Mouse (Mus musculus) CD8-positive naive resting alpha-beta T cell, adult 2 months (primary cell): Measurements from ENCODE around the gene Jph4.
A peak's percentile ranks its signal among the peaks of the same experiment; 100 is the strongest.

ENCODE experiments used
- DNase-seq, 2 experiments: peaks; one replicate each; pipeline ENCODE4 v3.0.0; 2022; ENCODE audit warnings: low read depth in 2 of 2, low spot score in 2 of 2

Jph4 gene

GRCm38 (mm10) chr14:55119421-55120134 lies 2.8 kb upstream of the Jph4 start:
- DNase-seq: no peak

GRCm38 (mm10) chr14:55118852-55119251 lies 2.1 kb upstream of the Jph4 start:
- no peak for DNase-seq

GRCm38 (mm10) chr14:55115846-55116245 lies 889 bp downstream of the Jph4 start:
- no peak for DNase-seq

- DNase-seq: no peak
These were observed 1.7 kb downstream of the Jph4 start for GRCm38 (mm10) chr14:55114759-55115701.

GRCm38 (mm10) chr14:55113975-55114645 lies 2.6 kb downstream of the Jph4 start:
- DNase-seq: peak in 1 of 2 experiments; percentile 36

- no peak for DNase-seq
These were observed 3.3 kb downstream of the Jph4 start for GRCm38 (mm10) chr14:55113351-55113974.

DNA sequence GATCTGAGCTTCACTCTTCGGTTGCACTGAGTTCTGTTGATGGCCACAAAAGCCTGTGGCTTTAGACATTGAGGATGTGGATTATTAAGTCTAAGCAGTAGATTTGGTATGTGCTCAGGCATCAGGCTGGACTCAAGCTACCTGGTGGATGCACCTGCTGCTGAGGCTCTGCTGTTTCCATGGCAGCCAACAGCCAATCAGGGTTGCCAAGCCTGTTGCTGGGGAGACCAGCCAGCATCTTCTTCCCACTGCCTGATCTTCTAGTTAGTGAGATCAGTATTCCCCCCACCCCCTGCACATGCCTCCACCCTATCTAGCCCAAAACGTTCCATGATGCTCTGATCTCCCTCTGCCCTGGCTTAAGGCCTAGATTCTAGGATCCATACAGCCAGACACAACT lies 5.0 kb downstream of the Jph4 start:
- no peak for DNase-seq

- DNase-seq: no peak
These were observed 6.7 kb downstream of the Jph4 start for GRCm38 (mm10) chr14:55110076-55110475.

DNA sequence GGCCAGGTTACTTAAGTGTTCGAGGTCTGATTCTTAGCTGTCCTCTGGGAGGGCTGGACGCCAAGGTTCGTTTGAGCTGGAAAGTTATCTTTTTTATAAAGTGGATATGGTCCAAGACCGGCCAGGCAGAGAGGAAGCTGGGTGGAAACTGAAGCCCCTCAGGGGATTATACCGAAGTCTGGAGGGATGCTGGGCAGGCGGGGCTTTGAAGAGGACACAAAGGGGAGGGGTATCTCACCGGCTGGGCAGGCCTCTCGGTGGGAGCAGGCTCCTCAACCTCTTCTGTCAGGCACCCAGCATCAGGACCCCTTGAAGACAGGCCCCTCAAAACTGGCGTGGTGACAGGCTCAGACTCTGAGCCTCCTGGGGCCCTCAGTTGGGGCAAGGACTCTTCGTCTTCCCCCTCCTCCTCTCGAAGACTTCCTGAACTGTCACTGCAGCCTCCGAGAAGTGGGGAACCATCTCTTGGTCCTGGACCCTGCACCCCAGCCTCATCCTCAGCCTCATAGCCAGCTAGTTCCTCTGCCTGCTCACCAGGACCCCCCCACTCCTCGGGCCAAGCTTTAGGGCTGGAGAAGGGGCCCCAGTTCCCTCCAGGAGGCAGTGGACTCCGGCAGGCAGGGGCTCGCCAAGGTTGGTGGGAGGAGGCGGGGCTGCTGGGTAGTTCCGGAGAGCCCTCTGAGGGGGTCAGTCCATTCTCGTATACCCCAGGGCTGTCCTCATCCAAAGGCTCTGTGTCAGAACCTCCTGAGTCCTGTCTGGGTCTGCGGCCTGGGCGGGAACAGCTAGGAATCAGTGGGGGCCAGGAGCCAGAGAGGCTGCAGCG lies 7.5 kb downstream of the Jph4 start:
- no peak for DNase-seq

DNA sequence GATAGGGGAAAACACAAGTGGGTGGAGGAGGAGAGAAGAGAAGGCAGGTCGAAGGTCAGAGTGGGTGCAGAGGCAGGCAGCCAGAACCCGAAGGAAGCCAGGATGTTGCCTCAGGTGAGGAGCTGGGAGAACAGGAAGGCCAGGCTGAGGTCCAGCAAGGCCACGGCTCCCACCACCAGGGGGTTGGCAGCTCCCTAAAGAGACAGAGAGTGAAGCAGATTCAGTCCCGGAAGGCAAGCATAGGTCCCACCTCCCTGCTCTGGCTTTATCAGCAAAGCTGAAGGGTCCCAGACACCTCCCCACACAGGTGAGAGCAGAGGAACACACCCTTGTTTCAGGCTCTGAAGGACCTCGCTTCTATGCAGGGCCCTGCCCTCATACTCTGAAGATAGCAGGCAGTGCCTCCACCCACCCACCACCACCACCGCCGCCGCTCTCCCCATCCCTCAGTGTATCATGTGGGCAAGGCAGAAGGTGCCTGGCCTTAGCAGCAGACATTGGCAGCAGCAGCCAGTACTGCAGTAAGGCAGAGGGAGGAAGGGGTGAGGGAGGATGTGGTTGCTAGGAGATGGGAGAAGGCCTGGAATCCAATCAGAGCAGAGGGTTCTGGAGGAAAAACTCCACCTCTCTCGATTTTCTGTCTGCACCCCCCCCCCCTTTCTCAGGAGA lies 8.4 kb downstream of the Jph4 start:
- no peak for DNase-seq

- DNase-seq: no peak
These were observed 9.7 kb downstream of the Jph4 start for GRCm38 (mm10) chr14:55106990-55107389.

DNA sequence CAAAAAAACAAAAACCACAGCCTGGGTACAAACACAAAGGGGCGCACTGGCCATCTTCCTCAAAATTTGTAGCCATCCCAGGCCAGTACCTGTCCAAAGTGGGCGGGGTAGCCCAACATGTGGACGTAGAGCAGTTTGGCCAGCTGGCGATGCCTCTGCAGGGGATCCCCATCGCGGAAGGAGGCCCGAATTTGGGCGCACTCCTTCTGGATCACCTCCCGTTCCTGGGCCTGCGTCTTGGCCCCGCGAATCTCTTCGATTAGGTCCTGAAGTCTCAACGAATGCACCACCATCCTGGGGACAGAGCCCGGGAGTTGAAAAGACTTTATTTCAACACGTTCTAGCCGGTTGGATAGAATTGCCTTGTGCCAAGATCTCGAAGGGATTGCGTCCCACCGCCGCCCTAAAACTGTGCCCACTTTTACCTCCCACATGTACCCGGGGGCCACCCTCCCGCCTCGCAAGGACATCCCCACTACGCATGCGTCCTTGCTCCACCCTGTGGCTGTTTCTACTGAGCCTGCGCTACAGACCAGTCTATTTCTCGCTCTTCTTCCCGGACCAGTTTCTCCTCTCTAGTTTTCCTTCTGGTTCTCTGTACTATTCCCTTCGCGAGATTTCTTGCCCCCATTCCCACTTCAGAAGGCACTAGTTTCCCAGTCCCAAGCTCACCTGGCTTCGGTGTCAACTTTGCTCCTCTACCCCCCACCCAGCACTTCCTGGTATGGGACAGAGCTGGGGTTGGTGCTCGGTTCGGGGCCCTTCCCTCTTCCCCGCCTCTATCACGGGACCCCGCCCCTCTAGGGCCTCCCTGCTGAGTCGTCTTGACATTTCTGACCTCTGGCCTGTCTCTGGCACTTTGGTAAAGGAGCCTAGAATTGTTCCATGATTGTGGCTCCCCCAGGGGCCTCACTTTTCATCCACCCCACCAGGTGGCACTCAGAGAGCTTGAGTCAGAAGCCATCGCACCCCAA lies 10.6 kb downstream of the Jph4 start, which contains the start of gene Ap1g2:
Ap1g2 (minus strand) TSS at position 758 of the 974 bp plus-strand sequence.
- DNase-seq: peak; percentile 66 to 73

DNA sequence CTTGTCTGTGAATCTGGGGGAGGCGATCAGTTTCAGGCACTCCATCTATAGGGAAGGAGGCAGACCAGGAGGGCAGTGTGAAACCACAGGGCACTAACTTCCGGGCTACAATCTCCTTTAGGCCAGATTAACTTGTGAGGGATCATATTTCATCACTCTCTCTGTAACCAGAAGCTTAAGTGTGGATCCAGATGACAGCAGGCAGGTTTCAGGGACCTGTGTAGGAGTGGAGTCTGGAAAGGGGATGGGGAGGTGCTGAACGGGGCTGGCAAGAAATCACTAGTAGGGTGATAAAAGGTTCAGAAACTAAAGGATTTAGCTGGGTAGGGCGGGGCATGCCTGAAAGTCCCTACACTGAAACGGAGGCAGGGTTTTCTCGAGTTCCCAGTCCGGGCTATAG lies 11.3 kb downstream of the Jph4 start:
- DNase-seq: no peak

- no peak for DNase-seq
These were observed 12.4 kb downstream of the Jph4 start for GRCm38 (mm10) chr14:55104365-55104764.

DNA sequence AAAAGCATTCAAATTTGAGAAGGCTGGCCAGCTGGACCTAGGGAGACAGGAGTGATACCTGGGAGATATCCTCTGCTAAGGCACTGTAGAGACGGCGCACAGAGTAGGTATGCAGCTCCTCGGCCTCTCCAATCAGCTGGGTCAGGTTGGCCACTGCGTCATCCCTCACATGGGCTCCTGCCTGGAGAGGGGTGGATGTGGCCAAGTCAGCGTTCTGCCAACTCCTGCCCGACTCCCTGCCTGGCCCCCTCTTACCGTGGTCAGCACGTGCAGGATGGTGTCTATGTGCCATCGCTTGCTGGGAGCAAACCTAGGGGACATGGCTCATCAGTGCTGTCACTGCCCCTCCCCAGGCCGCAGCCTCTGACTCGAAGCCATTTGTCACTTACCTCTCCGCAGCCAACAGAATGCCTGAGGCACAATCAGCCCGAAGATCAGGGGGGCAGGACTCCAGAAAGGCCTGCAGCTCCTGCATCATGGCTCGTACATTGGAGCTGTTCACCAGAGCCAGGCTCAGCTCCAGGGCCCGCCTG lies 14.4 kb downstream of the Jph4 start:
- no peak for DNase-seq

- DNase-seq: peak in 1 of 2 experiments; percentile 61
These were observed 15.1 kb downstream of the Jph4 start for GRCm38 (mm10) chr14:55101592-55101991.

DNA sequence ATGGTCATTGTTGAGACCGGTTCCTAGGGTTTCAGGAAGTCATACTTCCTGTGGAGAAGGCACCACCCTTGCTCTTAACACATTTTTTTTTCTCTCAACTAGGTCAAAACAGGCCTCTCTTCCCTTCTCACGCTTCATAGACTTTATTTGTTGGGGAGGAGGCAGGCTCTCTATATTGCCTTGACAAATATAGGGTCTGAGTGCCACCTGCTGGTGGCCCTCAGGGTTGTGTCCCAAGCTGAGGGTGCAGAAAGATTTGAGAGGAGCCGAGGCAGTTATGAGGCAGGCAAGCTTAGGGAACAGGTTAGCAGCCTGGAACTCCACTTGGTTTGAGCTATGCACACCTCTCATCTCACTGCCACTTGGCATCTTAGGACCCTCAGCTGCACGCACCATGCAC lies 18.7 kb downstream of the Jph4 start:
- DNase-seq: peak in 1 of 2 experiments; percentile 57

DNA sequence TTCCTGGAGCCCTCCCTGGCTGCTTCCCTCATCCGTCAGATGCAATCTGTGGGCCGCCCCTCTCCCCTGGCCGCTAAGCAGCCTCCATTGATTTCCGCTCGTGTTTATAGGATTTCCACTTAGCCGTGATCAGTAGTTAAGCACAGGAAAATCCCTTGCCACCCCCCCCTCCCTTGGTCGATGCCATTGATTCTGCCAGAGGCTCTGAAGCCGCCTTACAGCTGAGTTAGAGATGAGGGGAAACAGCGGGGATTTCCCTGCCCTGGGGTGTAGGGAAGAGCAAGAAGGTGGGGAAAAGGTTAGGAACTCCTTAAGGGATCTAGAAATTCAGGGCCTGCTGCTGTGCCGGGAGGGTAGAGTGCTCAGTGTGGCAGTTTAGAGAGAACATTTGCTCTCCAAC lies 19.1 kb downstream of the Jph4 start:
- DNase-seq: no peak
